Mouse (Mus musculus) hindbrain, embryonic 14.5 days (tissue): ENCODE measurements around the gene Ubc. TPM values are rescaled to one million over a fixed set of nuclear protein-coding genes. Genes with fewer than 3 reads are reported as not detected.

Experiments
- ATAC-seq: fragments of 200-750 bp; cut with Nextera tagmentation; 2 replicates; pipeline ENCODE4 v1.8.0; 2017; ENCODE audit warnings: moderate number of reproducible peaks, mild to moderate bottlenecking, moderate TSS enrichment, moderate library complexity; ENCODE audit not compliant: low FRiP score
- DNase-seq: peaks from one replicate; pipeline ENCODE4 v3.0.0-alpha.2; 2015; ENCODE audit warnings: low spot score
- H3K27ac ChIP-seq: fragments of 300-500 bp; sonication (generic); 2 replicates; pipeline ENCODE4 v1.5.1; 2014; ENCODE audit warnings: mild to moderate bottlenecking, moderate library complexity
- H3K27me3 ChIP-seq: fragments of 300-500 bp; sonication (generic); 2 replicates; pipeline ENCODE4 v1.6.1; 2014; ENCODE audit warnings: mild to moderate bottlenecking, low read length, mixed read lengths; ENCODE audit not compliant: control insufficient read depth, insufficient read depth
- H3K36me3 ChIP-seq: fragments of 300-500 bp; sonication (generic); replicated peaks from 2 replicates; pipeline ENCODE4 v1.6.1; 2014; ENCODE audit not compliant: control insufficient read depth, insufficient read depth
- H3K4me1 ChIP-seq: fragments of 300-500 bp; sonication (generic); replicated peaks from 2 replicates; pipeline ENCODE4 v1.6.1; 2014; ENCODE audit warnings: antibody characterized with exemption, low read length, mixed read lengths; ENCODE audit not compliant: control insufficient read depth, insufficient read depth
- H3K4me2 ChIP-seq: fragments of 300-500 bp; sonication (generic); replicated peaks from 2 replicates; pipeline ENCODE4 v1.6.1; 2014; ENCODE audit warnings: mild to moderate bottlenecking, moderate library complexity
- H3K4me3 ChIP-seq: fragments of 300-500 bp; sonication (generic); replicated peaks from 2 replicates; pipeline ENCODE4 v1.5.1; 2014; ENCODE audit warnings: mild to moderate bottlenecking, low read length
- H3K9ac ChIP-seq: fragments of 300-500 bp; sonication (generic); 2 replicates; pipeline ENCODE4 v1.6.1; 2014
- H3K9me3 ChIP-seq: fragments of 300-500 bp; sonication (generic); 2 replicates; pipeline ENCODE4 v1.6.1; 2016; ENCODE audit warnings: low read length; ENCODE audit not compliant: control insufficient read depth
- WGBS: fragments of 180-500 bp; shearing (Covaris S2); extraction: QIAGEN DNeasy Blood & Tissue Kit; methylation state at CpG from one replicate; pipeline ENCODE4 v1.1.7; 2014; 5-methylcytosine and 5-hydroxymethylcytosine counted together
- polyA plus RNA-seq: library from polyadenylated mRNA; unstranded; fragments of >200 nt; fragmentation: Nextera tagmentation; extraction: Ambion mirVana; gene quantifications from 2 replicates; pipeline ENCODE4 v1.2.1, GENCODE M21; 2014

Gene Ubc
- polyA plus RNA-seq, 1 experiment from 2014 or later, result 1,333 TPM

DNA sequence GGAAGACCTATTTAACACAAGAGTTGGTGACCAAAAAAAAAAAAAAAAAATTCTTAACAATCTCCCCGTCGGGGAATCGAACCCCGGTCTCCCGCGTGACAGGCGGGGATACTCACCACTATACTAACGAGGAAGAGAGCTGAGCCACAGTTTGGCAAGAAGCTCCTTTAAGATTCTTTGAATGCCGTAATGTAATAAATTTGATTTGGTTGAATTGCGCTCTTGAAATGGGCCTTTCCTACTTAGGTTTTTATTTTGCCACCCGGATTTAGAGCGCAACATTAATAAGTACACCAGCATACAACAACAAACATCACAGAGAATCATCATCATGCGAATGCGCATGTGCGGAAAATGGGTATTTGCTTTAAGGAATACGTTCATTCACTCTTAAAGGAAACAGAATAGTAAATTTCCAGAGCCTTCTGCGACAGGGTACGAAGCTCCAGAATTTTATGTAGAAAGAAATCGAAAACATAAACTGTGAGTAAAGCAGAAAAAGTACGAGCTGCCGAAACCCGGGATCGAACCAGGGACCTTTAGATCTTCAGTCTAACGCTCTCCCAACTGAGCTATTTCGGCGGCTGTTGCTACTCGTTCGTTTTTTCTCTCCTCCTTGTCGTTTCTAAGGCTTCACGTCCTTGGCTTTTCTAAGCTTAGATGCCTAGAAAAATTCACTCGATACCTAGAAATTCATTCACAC is 15.7 kb upstream of the Ubc start:
- WGBS, result under 1% methylated on average over 31 of the region's 31 CpGs
- H3K4me2 ChIP-seq, result peak overlapping the region; percentile 68
- peak overlapping the region; percentile 91 for H3K27ac ChIP-seq
- peak; percentile 100 for DNase-seq
- H3K9ac ChIP-seq, result peak overlapping the region; percentile 73
- H3K9me3 ChIP-seq, result no peaks in the 10 kb centered on the region
- no peaks in the 10 kb centered on the region for H3K27me3 ChIP-seq
- no peaks in the 10 kb centered on the region for H3K36me3 ChIP-seq
- H3K4me1 ChIP-seq, result peaks cover 10% of the 10 kb centered on the region
- peak overlapping the region; percentile 52 for H3K4me3 ChIP-seq
- peak; percentile 55 for ATAC-seq

DNA sequence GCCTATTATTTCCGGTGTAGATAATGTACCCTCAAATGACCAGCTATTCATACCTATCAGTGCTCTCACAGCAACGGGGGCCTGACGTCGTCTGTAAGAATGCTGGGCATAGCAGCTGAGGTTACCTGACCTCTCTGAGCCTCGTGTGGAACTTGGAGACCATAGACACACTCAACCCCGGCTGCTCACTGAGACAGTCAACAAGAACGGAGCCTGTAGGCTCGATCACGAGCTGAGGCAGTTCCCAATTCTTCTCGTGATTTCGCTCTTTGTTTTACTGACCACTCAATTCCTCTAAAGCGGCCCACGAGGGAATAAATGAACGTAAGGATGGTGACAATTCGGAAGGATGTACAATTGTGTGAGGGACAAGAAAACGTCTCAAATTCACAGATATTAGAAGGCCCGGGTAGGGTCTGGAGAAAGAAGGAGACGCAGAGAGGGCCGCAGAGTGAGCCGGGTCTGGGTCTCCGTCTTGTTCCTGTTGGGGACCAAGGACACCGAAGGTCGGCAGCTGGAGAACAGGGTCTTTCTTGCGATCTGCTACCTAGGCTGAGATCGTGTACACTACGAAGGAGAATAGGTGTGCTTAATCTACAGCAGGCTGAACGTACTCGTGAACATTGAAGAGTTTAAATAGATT is 15.0 kb upstream of the Ubc start:
- Histone ChIP-seq H3K27ac (peak overlapping the region; percentile 91), H3K9ac (peak overlapping the region; percentile 65), H3K4me2 (peak overlapping the region; percentile 68), H3K9me3 (no peaks in the 10 kb centered on the region), H3K4me1 (peaks cover 10% of the 10 kb centered on the region), H3K36me3 (no peaks in the 10 kb centered on the region), H3K4me3 (peak overlapping the region; percentile 52), H3K27me3 (no peaks in the 10 kb centered on the region)
- WGBS, result under 1% methylated on average over 28 of the region's 28 CpGs
- DNase-seq, result peak; percentile 72
- peak; percentile 44; the same call in 1 of the 2 replicates for ATAC-seq

DNA sequence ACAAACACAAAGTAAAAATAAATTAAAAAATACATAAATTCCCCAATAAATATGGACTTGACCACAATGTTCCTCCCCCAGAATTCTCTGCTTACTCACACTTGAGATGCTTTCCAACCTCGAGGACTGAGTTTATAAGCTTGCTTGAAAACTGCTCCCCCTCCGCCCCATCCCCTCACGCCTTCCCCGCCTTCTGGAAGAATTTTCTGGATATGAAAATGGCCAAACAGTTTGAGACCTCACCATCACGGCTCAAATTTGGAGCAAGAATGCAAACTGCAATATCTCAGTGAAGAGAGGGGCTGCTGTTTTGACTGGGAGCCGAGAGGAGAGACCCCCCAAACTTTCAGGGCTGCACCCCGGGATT is 14.5 kb upstream of the Ubc start:
- ATAC-seq, result no peak
- Histone ChIP-seq H3K9ac (peak overlapping the region; percentile 65), H3K27me3 (no peaks in the 10 kb centered on the region), H3K36me3 (no peaks in the 10 kb centered on the region), H3K4me2 (peak overlapping the region; percentile 68), H3K4me1 (peaks cover 10% of the 10 kb centered on the region), H3K27ac (peak overlapping the region; percentile 91), H3K4me3 (peak overlapping the region; percentile 52), H3K9me3 (no peaks in the 10 kb centered on the region)
- 1% methylated on average over 7 of the region's 7 CpGs for WGBS
- DNase-seq, result peak; percentile 50

DNA sequence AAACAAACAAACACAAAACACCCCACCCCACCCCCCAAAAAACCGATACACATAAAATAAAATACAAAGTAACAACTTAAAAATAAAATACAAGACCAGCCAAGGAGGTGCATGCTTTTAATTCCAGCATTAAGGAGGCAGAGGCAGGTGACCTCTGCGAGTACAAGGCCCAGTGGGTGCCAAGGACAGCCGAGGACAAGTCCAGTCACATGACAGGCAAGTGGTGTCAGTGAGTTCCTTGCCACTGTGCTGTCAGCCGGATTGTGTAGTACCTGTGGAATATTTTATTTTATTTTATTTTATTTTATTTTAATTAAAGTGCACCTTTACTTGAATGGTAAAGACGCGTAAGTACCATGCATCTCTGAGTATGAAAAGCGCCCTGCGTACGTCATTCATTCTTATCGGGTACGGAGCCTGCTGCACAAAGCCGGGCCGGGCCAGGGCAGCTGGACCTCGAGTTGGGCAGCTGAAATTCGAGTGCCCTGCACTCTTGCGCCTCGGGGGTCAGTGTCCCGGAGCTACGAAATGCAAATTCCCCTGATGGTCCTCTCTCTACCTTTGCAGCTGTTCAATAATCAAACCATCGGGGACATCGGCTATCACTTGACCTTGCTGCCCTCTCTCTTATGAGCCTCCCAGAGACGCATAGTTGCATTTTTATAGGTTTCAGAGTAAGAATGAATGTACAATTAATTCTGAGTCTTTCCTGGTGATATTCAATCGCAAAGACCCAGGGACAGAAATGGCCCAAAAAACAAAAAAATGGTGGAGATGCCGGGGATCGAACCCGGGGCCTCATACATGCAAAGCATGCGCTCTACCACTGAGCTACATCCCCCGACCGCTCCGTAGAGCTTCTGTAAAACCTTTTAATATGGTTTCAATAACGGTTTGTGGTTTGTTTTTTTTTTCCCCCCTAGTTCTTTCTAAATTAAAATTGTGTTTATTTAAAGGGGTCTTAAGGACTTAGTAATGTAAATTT is 13.8 kb upstream of the Ubc start:
- peaks cover 10% of the 10 kb centered on the region for H3K4me1 ChIP-seq
- peak overlapping the region; percentile 68 for H3K4me2 ChIP-seq
- DNase-seq, result peak; percentile 95
- H3K27me3 ChIP-seq, result no peaks in the 10 kb centered on the region
- H3K9ac ChIP-seq, result peak overlapping the region; percentile 50
- no peaks in the 10 kb centered on the region for H3K9me3 ChIP-seq
- H3K36me3 ChIP-seq, result no peaks in the 10 kb centered on the region
- H3K27ac ChIP-seq, result no peak overlapping the region
- peak; percentile 18; the same call in 1 of the 2 replicates for ATAC-seq
- 11% methylated on average over 31 of the region's 31 CpGs for WGBS
- H3K4me3 ChIP-seq, result peak overlapping the region; percentile 30

DNA sequence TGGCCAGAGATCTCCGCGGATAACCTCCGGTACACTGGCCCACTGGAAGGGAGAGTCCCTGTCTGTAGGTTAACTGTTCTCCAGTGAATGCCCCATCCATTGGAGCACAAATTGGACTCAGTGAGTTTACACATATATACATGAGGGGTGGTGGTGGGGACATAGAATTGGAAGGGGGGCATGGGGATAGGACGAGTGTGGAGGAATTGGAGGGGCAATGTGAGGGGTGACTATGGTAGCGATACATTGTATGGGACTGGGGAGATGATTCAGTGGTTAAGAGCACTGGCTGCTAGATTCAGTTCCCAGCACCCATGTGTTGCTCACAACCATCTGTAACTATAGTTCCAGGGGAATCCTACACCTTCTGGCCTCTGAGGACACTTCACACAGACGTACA is 13.0 kb upstream of the Ubc start:
- Histone ChIP-seq H3K4me2 (no peak overlapping the region), H3K4me1 (peaks cover 10% of the 10 kb centered on the region), H3K4me3 (no peak overlapping the region), H3K27ac (no peak overlapping the region), H3K27me3 (no peaks in the 10 kb centered on the region), H3K9me3 (no peaks in the 10 kb centered on the region), H3K36me3 (no peaks in the 10 kb centered on the region), H3K9ac (no peak overlapping the region)
- 63% methylated on average over 6 of the region's 6 CpGs for WGBS
- ATAC-seq (no peak), DNase-seq (peak; percentile 14)

DNA sequence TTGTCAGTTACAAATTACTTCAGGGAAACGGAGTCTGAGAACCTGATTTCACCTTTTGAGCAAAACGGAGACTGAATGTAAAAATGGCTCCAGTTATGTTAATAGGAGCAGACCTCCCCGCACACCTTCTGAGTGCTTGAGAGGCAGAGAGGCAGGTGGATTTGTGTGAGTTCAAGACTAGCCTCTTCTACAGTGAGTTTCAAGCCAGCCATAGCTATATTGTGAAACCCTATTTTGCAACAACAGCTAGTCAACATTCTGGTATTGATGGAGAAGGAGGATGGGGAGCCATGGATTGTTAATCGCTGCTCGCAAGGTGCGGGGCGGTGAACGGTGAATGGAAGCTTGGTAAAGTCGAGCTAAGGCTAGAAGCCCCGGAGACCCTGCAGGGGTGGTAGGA is 12.5 kb upstream of the Ubc start:
- Histone ChIP-seq H3K9me3 (no peaks in the 10 kb centered on the region), H3K4me1 (peaks cover 9% of the 10 kb centered on the region), H3K27me3 (no peaks in the 10 kb centered on the region), H3K27ac (no peak overlapping the region), H3K36me3 (no peaks in the 10 kb centered on the region), H3K4me2 (no peak overlapping the region), H3K4me3 (no peak overlapping the region), H3K9ac (no peak overlapping the region)
- no peak for ATAC-seq
- 53% methylated on average over 10 of the region's 10 CpGs for WGBS
- peak; percentile 18 for DNase-seq

DNA sequence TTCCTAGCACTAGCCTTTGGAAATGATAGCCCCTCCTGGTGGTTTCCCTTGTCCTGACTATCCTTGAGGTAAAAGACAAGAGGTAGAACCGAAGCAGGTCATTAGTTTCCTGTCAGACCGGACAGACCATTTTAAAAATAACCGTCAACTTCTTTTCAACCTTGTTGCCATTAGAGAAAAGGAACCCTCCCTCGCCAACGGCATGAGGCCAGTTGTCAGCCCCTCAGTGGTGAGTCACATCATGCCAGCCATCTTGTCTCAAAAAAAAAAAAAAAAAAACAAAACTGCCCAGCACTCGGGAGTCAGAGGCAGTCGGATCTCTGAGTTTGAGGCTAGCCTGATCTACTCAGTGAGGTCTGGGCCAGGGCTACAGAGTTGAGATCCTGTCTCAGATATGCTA is 10.9 kb upstream of the Ubc start:
- no peak overlapping the region for H3K4me2 ChIP-seq
- ATAC-seq (no peak), DNase-seq (peak; percentile 23)
- no peaks in the 10 kb centered on the region for H3K27me3 ChIP-seq
- no peaks in the 10 kb centered on the region for H3K9me3 ChIP-seq
- H3K4me1 ChIP-seq, result no peaks in the 10 kb centered on the region; the same call in 1 of the 2 replicates
- H3K36me3 ChIP-seq, result no peaks in the 10 kb centered on the region
- H3K4me3 ChIP-seq, result no peak overlapping the region
- no peak overlapping the region for H3K9ac ChIP-seq
- no peak overlapping the region for H3K27ac ChIP-seq
- 43% methylated on average over 7 of the region's 7 CpGs for WGBS

DNA sequence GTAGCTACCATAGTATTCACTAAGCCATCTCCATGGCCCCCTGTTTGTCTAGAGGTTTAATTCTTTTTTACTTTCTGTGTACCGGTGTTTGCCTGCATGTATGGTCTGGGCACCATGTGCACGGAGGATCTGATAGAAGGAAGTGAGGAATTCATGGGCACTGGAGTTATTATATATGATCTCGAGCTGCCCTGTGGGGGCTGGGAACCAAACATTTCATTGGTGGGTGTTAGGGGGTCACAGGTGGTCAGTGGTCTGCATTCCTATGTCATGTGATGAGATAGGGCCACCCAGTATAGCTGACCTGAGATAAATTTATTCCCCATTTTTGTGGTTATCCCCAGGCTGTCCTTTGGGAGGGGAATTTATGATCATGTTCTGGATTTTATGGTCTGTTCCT is 5.0 kb upstream of the Ubc start:
- WGBS, result 55% methylated on average over 3 of the region's 3 CpGs

More for the DNA sequence above, 5.0 kb upstream of the Ubc start:
- no peak for DNase-seq
- H3K9me3 ChIP-seq, result no peaks in the 10 kb centered on the region
- H3K27me3 ChIP-seq, result no peaks in the 10 kb centered on the region
- peak overlapping the region; percentile 100 for H3K27ac ChIP-seq
- no peaks in the 10 kb centered on the region for H3K36me3 ChIP-seq
- peaks cover 35% of the 10 kb centered on the region for H3K4me1 ChIP-seq
- ATAC-seq, result no peak
- H3K4me3 ChIP-seq, result no peak overlapping the region
- H3K4me2 ChIP-seq, result 0 out of 2 replicates have a peak overlapping the region, but pooled peaks have one; percentile 61
- H3K9ac ChIP-seq, result 0 out of 2 replicates have a peak overlapping the region, but pooled peaks have one; percentile 30
